Mouse (Mus musculus): ENCODE results near the gene Gm4871.
"Not testable (repeated sequence)": the region's sequence is repeated elsewhere in the genome, so short reads cannot be mapped to it uniquely, and the experiment has no call there.

The Gm4871 gene

DNA sequence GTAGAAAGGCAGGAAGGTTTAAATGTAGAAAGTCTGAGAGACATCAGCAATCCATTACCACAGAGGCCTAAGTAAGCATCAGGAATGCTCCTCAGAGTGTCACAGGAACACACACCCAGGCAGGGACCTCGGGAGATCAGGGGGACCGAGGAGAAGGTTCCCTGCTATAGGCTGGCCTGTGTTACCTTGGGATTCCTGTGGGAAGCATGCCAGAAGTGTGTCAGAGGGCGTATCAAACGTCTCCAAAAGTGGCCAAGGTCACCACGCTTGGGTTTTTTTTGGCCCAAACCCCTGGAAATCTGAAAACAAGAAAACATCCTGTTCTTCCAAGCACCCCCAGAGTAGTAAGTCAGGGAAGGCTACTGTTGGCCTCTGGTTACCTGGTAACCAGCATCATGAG is at the start of gene Gm4871:
Gm4871 (minus strand) TSS at position 364 of the 400 bp plus-strand sequence.
- DNase-seq, result not testable (repeated sequence)

DNA sequence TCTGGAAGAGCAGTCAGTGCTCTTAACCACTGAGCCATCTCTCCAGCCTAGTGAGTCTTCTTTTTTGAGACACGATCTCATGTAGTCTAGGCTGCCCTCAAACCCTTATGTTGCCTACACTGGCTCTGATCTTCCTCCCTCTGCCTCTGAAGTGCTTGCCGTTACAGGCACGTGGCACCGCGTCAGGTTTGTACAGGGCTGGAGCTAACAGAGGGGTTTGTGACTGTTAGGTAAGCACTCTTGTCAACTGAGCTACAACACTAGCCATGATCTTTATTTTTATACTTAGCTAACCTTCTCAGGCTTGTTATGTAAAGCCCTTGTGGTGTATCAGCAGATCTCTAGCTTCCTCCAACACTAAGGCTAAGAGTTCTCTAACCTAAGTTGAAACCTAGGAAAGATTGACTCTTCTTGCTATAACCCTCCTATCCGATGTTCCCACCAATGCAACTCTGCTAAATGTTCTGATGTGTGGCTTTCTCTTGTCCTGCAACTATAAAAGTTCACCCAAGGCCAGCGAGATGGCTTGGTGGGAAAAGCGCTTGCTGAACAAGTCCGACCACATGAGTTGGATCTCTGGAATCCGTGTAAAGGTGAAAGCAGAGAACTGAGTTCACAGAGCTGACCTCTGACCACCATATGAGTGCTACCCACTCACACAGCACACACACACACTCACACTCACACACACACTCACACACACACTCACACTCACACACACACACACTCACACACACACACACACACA is 49.5 kb upstream of the Gm4871 start:
- DNase-seq, result no peak

DNA sequence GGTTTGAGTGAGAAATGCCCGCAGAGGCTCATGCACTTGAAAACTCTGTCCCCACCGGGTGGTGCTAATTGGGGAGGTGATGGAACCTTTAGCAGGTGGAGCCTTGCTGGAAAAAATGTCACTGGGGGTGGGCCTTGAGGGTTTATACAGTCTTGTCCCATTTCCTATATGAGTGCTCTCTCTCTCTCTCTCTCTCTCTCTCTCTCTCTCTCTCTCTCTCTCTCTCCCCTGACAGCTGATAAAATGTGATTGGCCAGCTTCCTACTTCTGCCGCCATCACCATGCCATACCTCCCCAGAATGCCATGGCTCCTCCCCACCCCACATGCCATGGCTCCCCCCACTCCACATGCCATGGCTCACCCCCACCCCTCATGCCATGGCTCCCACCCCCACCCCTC is 42.5 kb upstream of the Gm4871 start:
- no peak for DNase-seq

DNA sequence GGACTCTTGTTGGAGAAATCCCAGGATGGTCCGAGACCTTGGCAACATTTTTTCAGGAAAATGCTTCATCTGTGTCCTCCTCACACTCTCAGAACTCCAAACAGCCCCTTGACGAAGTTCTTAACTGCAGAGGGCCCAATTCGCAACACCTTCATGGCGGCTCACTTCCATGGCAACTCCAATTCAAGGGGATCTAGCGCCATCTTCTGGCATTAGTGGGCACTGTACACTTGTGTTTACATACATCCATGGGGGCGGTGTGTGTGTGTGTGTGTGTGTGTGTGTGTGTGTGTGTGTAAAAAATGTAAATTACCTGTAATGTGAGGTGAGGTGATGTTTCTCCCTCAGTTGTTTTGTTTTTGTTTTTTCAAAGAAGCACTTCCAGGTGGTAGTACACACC is 38.8 kb upstream of the Gm4871 start:
- no peak for DNase-seq

DNA sequence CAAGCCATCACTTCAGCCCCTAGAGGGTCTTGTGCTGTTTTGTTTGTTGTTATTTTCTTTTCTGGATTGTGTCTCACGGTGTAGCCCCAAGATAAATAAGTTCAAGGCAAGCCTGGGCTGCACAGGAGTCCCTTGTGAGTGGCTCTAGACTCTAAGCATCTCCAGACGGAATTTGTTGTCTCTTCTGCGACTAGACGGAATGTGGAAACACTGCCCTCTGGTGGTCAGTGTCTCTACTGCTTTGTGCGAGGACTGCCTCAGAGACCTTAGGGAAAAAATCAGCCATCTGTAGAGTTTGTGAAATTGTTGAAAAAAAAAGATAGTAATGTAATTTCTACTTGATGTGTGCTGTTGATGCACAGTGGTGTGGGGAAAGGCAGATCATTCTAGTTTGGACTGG is 37.2 kb upstream of the Gm4871 start:
- DNase-seq, result peak; percentile 32

DNA sequence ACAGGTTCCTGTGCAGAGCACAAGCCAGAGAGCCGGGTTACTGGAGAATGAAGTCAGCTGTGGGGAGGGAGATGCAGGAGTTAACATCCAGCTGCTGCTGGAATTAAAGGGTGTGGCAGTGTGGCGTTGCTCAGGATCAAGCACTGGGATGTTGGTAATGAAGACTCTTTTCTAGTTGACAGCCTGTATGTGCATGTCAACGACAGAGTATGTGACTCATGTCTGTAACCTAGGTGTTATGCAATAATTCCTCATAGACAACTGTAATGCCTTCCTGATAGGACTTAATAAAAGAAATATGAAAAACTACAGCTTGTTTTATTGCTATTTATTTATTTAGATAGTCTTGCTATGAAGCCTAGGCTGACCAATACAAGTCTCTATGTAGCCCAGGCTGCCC is 36.3 kb upstream of the Gm4871 start:
- DNase-seq, result no peak

DNA sequence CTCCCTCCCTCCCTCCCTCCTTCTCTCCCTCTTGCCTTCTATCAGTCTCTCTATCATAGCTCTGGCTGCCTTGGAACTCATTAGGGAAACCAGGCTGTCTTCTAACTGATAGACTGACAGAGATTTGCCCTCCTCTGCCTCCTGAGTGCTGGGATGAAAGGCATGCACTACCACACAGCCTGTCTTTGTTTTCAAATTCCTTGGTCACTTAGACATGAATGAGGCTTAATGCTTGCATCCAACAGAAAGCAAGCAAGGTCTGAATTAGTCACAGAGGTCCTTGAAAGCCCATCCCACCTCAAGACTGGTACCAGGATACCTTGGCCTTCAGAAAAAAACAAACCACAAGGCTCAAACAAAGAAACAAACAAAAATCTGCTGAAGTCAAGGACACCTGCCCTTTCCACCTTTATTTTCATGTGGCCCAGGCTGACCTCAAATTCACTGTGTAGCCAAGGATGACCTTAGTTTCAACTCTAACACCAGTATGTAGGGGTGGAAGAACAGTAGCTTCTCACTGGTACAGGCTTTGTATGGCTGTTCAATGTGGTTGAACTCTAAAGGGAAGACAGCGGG is 32.3 kb upstream of the Gm4871 start:
- no peak for DNase-seq

DNA sequence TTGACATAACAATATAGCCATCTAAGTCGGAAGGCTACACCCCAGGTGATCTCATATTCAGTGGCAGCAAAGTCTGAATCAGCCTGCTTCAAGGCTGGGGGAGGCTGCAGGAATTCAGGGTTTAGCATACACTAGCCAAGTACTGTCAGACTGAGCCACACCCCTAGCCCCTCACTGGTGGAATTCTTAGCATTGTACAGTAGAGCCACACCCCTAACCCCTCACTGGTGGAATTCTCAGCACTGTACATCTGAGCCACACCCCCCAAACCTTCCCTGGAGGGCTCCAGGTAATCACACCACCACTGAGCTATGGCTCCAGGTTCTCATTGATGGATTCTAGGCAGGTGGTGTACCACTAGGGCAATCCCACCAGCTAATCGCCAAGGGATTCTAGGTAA is 27.0 kb upstream of the Gm4871 start:
- no peak for DNase-seq

DNA sequence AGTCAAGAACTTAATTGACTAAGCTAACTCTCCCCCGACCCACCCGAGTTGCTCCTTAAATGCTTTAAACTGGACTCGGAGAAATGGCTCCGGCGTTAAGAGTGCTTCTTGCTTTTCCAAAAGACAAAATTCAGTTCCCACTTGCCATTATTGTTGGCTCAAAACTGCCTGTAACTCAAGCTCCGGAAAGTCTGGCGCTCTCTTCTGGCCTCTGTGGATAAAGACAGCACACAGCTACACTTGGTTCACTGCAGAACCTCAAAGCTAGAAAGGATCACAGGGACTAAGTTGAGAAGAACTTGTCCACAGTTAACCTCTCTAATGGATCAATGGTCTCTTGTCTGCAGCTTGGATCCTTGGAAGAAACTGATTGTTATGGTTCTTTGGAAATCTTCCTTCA is 26.2 kb upstream of the Gm4871 start:
- DNase-seq, result no peak

DNA sequence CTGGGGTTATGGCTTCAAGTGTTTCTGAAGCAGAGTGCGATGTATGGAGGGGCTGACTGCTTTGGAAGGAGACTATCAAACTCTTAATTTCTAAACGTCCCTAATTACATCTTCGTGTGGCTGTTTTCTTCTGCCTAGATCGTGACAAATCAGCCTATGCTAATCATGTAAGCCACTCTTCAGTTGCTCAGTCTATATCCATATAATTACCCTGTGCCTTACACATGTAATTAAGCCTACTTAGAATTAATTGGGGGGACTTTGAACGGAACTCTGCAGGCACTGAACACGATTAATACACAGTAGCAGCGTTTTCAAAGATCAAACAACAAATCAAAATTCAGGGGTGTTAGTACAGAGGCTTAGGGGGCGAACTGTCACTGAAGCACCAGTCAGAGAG is 25.4 kb upstream of the Gm4871 start:
- DNase-seq, result no peak

DNA sequence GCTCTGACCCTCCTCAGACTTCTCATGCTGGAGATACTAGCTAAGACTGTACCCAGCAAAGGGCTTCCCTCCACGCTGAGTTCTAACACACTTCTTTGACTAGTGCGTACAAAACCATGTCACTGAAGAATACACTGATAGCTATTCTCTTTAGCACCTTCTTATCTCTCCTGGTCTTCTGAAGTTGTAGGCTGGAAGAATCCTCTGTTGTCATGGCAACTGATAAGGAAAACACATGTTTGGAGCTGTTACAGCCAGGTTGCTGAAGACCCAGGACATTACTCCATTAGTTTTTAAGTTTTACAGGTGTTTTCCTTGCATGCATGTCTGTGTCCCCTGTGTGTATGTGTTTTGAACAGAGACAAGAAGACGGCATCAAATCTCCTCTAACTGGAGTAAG is 21.6 kb upstream of the Gm4871 start:
- DNase-seq, result not testable (repeated sequence)

DNA sequence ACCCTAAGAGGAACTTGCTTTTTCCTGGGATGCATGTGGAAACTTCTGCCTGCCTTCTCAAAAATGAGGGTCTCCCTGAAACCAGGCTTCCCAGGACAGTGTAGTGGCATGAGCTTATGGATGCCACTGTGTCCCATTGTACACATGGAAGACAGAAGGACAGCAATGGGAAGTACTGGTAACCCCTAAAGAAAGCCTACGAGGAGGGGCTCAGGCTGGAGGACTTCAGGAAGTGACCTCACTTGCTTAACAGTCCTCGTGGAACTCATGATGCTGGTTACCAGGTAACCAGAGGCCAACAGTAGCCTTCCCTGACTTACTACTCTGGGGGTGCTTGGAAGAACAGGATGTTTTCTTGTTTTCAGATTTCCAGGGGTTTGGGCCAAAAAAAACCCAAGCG is 10.1 kb upstream of the Gm4871 start, which contains the start of gene 1700018F24Rik:
1700018F24Rik (plus strand) TSS at position 301 of the 400 bp plus-strand sequence.
- not testable (repeated sequence) for DNase-seq

DNA sequence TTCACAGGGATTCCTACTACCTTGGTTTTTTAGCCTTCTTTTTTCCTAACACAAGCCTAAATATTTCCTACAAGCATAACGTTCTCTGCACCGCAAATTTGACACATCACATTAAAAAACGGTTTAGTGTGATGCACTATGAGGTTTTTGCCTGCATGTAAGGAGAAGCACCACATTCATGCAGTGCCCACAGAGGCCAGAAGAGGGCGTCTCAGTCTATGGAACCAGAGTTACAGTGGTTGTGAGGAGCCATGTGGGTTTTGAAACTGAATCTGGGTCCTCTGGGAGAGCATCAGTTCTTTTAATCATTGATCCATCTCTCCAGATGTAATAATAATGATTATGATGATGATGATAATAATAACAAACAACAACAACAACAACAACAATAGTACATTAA is 9.1 kb upstream of the Gm4871 start:
- DNase-seq, result no peak

DNA sequence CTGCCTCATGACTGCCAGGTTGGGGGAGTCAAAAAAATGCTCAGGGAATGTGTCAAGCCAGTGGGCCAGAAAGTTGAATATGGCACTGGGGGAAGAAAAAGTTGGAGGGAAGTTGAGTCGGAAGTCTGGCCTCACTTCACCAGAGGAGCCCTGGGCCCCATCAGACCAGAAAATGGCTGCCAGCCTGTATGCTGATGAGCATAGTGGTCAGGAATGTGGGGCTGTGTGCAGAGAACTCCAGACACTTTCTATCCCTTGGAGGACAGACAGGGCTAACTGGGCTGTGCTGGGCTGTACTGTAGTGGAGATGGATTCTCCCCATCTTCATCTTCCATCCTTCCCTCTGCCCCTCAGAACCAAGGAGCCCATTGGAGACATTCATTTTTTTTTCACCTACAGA is 2.1 kb downstream of the Gm4871 start:
- DNase-seq, result not testable (repeated sequence)

DNA sequence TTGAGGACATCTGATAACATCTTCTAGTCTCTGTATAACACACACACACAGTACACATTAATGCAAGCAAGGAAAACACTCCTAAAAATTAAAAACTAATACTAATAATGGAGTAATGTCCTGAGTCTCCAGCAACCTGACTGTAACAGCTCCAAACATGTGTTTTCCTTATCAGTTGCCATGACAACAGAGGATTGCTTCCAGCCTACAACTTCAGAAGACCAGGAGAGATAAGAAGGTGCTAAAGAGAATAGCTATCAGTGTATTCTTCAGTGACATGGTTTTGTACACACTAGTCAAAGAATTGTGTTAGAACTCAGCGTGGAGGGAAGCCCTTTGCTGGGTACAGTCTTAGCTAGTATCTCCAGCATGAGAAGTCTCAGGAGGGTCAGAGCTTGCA is 11.8 kb downstream of the Gm4871 start:
- DNase-seq, result not testable (repeated sequence)

DNA sequence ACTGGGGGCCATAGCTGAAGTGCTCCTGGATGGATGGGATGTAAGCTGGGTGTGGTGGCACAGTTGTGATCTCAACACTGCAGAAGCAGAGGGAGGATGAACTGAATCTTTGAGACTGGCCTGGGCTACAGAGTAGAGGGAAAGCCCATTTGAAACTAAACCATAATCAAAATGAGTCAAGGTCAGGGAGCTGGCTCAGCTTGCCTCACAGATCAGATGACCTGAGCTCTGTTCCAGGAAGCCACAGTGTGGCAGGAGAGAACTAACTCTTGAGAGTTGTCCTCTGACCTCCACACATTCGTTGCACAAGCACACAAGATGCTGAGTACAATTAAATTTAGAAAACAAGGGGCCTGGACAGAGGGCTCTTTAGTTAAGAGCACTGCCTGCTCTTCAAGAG is 12.3 kb downstream of the Gm4871 start:
- not testable (repeated sequence) for DNase-seq

DNA sequence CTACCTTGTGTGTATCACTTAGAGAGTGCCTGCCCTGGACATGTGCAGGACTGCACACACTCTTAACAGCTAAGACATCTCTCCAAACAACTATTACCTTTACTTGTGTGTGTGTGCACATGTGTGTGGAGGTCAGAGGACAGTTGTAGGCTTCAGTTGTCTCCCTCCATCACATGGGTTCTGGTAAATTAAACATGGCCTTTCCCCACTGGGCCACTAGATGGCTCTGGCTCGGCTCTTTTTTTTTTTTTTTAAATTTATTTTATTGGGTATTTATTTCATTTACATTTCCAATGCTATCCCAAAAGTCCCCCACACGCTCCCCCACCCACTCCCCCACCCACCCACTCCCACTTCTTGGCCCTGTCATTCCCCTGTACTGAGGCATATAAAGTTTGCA is 15.8 kb downstream of the Gm4871 start:
- DNase-seq, result not testable (repeated sequence)

DNA sequence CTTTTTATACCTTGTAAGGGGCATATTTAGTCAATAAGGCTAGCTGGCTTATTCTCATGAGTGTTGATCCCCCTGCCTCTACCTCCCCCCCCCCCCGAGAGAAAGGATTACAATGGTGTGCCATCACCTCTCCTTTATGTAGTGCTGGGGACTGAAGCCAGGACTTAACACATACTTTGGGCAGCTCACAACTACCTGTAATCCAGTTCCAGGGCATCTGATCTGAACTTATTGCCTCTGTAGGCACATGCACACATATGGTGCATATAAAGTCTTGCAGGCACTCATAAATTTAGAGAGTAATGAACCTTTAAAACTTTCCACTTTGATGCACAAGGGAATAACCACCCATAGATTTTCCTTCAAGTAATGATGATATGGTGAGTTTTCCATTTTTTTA is 18.3 kb downstream of the Gm4871 start:
- no peak for DNase-seq

DNA sequence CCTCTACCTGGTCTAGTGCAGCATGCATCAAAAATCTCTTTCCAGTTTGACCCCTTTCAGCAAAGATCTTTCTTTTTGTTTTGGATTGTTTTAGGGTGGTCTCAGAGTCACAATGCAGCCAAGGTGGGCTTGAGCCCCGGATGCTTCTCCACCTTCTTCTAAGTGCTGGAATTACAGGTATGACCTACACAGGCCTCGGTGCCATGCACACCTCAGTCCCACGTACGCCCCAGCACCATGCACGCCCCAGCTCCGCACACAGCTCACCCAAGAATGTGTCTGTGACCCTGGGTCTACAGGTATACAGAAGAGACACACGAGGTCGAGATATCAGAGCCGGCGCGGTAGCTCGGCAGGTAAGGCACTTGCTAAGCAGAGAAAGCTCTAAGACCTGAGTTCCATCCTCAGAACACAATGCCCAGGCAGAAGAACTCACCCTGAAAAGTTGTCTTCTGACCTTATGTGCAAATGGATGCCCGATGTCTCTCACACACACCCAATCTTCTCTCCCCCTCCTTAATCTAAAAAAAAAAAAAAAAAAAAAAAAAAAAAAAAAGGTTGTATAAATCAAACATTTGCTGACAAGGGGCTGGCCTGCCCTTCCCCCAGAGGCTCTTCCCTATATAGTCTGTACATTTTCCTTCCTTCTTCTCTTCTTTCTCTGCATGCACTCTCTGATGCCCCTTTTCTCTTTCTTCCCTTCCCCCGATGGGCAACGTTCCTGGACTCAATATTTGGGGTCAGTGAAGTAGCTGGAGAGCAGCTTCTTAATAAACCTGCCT is 23.5 kb downstream of the Gm4871 start:
- DNase-seq, result no peak

DNA sequence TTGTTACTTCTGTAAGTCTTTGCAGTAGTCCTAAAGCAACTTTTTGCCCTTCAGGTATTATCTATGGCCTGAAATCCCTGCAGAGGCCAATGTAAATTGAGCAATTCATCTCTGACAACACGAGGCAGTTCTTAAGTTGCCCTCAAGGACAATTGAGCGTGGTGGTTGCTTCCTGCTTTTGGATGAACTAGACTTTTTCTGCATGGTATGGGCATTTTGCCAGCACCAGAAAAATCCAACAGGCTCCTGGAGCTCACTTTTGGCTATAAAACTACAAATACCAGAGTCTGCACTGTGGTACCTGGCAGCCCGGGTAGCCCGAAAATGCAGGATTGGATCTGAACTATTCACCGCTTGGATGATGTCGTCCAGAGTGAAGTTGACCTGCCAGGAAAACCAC is 27.0 kb downstream of the Gm4871 start:
- DNase-seq, result no peak

DNA sequence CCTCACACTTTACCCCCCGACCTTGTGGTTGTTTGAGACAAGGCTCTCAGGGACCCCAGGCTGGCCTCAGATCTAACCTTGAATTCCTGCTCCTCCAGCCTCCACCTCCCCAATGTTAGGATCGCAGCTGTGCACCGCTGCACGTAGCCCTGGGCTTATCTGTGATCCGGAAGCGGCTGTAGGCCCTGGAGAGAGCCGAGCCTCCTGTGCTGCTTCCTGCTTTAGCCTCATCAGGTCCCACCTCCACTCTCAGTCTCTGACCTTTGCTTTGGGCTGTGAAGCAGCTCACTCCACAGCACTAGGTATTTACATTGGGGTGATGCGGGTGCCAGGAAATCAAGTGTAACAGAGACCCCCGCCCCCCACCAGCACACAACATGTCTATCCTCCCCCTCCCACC is 28.1 kb downstream of the Gm4871 start:
- no peak for DNase-seq

DNA sequence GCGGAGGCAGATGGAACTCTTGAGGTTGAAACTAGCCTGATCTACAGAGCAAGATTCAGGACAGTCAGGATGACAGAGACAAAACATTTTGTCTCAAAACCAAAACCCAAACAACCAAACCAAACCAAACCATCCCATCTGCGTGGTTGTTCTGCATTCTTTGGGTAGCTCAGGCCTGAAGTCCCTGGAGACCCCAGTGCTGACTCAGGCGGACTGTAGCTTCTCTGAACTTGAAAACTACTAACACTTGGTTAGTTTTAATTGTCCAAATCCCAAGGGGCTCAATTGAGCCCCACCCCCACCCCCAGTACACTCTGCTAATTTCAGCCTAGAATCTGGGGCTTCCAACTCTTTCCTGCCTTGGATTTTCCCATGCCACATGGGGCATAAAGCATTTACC is 29.2 kb downstream of the Gm4871 start:
- DNase-seq, result no peak

DNA sequence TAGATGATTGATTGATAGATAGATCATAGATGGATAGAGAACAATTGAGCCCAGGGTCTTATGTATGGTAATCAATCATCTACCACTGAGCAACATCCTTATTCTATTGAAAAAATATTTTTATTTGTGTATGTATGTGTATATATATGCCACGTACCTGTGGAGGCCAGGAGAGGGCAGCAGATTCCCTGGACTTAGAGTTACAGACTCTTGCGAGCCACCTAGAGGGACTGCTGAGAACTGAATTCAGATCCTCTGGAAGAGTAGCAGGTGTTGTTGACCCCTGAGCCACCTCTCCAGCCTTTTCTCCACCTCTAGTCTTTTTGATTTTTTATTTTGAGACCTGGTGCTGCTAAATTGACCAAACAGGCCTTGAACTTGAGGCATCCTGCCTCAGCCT is 34.1 kb downstream of the Gm4871 start:
- DNase-seq, result no peak

DNA sequence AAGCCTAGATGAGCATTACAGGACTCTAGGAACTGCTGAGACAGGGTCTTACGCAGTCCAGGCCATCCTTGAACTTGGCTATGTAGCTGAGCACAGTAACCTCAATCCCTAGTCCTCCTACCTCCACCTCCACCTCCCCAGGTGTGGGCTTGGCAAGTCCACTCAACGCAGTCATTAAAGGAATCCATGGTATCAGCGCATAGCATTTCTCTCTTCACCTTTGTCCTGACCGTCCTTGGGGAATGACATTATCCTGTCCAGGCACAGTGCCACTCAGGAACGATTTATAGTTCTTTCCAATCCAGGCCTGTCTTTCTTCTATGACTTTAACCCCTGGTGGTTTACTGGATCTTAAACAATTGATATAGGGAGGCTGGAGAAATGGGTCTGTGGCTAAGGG is 42.1 kb downstream of the Gm4871 start:
- DNase-seq, result no peak

Measured in cerebellum, adult 11-12 months (tissue).